Mouse (Mus musculus): ENCODE measurements around the gene Gemin7.
A peak's percentile ranks its signal among the peaks of the same experiment; 100 is the strongest.
"Not testable (repeated sequence)": the region's sequence is repeated elsewhere in the genome, so short reads cannot be mapped to it uniquely, and the experiment has no call there.

Gene Gemin7

DNA sequence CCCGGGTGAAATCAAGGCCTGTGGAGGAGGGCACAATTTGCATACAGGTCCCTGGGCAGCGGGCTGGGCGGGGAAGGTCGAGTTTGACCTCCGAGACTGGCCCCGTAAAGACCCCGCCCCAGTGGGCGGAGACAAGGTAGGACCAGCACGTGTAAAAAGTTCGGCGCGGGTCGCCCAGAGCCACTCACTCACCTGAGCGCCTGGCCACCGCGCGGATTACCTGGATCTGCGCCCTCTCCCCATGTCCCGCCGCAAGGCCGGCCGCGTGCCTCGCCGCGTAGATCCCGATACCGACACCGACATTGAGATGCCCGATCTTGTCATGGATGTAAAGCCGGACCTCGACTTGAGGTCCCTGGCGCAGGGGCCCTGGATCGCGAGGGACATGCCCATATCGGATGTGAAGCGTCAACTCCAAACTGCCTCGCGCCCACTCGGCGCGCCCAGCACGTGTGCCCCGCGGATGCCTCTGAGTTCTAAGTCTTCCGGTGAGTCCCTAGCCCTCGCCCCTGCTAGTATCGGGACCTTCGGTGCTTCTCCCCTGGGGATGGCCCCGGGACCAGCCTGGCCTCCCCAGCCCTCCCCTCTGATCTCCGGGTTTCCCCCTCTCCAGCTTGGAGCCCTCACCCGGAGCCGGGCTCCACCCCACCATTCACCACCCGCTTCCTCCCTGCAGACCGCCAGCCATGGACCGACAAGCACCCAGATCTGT, at the start of gene Gemin7, which contains the start of gene Zfp296:
Gene Gemin7, minus strand, starts transcription at position 455 of the 712 bp plus-strand sequence.
Gene Zfp296, plus strand, starts transcription at position 147 of the 712 bp plus-strand sequence.
- DNase-seq, result peak; percentile 49

DNA sequence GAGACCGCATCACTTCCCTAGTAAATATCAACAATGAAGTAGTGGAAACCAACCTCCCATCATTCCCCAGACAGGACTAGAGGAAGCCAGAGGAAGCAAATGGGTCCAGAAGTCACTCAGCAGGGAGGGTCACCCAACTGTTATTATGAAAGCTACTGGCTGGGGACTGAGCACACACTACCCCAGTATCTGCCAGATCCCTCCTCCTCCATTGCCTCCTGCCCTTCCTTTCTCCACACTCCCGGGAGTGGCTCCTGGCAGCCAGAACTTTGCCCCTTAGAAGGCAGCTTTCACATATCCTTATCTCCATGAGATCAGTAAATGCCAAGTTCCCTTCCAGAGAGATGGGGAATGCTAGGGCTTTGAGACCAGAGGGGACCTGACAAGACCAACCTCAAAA, 46.0 kb upstream of the Gemin7 start:
- DNase-seq, result no peak

DNA sequence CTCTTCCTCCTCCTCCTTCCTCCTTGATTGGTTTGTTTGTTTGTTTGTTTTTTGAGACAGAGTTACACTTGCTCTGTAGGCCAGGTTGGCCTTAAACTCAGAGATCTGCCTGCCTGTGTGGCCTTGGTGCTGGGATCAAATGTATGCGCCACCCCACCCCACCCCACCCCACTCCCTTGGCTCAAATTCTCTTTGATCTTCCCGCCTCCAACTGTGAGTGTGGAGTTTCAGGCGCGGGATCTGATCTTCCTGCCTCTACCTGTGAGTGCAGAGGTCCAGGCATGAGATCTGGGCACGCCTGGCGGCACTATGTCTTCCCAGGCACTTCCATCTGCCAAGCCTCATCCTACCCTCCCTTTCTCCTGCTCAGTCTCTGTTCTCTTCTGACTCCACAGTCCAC, 44.8 kb upstream of the Gemin7 start:
- no peak for DNase-seq

DNA sequence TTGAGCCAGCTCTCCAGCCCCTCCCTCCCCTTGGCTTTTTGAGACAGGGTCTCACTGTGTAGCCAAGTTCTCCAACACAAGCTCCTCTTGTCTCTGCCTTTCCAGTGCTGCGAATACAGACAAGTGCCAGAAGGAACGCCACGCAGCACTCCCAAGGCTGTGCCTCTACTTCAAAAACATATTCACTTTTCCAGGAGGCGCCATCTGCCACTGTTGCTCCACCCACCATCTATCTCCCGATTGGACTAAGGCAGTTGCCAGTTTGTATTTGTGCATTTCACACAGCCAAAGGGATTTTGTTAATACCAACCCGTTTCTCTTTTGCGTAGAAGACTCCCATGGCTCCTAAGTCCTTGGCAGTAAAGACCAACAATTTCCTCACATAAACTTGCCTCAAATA, 43.4 kb upstream of the Gemin7 start:
- no peak for DNase-seq

DNA sequence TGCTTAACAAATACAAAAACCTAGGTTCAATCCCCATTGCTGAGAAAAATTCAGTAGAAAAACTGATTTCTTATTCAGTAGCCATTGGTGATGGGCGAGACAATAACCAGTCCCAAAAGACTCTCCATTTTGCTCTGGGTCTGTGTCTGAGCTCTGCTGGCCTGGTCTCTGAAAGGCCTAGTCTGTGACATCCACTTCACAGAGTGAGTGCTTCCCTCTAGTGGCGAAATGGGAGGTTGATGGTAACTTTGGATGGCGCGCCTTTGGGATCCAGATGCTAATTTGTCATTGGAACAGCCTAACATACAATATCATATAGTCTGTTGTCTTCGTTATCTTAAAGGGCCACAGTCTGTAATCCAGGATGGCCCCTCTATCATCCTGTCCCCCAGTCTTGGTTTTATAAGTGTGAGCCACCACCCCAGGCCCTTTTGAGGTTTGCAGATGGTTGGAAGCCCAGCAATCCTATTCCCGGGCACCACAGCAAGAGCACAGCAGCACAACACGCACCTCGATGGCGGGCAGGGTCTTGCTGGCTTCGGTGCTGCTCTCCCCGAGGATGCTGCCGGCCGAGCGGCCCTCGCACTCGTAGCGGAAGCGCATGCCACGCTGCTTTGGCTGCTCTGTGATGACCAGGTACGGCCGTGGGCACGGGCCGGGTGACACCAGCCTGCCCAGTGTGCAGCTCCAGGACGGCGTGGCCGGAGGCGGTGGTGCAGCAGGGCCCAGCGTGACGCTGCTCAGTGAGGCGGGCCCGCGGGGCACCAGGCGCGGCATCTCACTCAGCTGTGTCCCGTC, 41.8 kb upstream of the Gemin7 start:
- DNase-seq, result peak; percentile 77

DNA sequence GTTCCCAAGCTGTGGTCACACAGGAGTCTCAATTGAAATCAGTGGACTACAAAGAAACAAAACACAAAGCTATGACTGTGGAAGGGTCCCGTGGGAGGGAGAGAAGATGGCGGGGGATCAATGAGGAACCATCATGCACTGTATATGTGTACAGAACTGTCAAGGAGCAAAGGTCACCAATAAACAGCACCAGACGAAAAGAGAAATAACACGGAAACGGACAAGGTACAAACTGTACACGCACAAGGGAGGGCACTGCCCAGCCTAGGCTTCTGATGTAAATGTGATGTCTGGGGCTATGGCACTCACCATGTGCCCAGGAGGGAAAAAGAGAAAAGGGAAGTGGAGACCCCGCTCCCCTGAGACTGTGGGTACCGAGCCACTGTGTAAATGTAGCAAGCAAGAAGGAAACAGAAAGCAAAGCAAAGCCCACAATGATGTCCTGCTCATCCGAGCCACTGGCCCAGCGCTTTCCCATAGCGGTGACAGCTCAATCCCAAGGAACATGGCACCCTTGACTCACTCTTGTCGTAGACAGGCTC, 37.7 kb upstream of the Gemin7 start:
- DNase-seq, result no peak

DNA sequence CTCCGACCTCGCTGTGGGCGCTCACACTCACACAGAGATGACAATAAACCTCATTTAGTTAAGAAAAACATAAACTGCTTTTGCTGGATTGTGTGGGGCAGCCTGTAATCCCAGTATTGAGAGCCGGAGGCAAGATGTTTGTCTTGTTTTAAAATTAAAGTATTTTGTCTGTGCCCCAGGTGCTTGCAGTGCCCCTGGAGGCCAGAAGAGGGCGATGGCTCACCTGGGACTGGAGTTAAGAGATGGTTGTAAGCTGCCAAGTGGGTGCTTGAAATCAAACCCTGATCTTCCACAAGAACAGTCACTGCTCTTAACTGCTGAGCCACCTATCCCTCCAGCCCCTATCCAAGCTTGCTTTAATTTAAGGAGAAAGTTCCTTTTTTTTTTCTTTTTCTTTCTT, 33.6 kb upstream of the Gemin7 start:
- no peak for DNase-seq

DNA sequence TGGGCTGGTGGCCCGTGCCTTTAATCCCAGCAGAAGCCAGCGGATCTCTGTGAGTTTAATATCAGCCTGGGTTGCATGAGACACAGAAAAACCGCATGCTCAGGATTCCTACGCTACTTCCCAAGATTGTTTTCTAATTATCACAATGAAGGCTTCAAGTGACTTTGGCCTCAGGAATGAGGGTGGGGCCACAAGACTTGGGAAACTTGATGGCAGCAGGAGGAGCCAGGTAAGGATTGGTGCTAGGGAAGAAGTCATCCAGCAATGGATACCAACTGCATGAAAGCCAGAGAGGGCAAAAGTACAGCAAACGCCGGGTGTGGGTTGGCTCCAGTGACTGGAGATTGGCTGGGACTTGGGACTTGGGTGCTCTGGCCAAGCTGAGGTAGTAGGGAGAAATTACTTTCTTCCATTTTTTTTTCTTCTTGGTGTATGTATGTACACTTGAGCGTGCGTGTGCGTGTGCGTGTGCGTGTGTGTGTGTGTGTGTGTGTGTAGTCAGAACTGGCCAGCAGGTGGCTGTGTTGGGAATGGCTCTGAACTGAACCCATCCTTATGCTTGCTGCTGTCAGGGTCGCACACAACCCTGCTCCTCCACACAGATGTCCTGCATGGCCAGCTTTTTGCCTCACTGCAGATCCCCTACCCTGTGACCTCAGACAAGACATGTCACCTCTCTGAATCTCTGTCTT, 32.4 kb upstream of the Gemin7 start:
- DNase-seq, result no peak

DNA sequence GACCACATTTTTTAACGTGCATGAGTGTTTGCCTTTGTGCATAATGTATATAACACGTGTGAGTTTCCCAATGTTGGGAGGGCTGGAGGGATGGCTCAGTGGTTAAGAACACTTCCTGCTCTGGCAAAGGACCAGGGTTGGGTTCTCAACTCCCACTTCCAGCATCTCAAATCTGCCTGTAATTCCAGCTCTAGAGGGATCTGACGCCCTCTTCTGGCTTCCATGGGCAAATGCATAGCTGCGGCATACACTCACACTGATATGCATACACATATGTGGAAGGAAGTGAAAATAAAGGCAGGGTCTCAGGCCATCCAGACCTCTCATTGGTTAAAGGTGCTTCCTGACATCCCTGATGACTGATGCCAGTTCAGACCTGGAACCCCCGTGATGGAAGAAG, 29.9 kb upstream of the Gemin7 start:
- no peak for DNase-seq

DNA sequence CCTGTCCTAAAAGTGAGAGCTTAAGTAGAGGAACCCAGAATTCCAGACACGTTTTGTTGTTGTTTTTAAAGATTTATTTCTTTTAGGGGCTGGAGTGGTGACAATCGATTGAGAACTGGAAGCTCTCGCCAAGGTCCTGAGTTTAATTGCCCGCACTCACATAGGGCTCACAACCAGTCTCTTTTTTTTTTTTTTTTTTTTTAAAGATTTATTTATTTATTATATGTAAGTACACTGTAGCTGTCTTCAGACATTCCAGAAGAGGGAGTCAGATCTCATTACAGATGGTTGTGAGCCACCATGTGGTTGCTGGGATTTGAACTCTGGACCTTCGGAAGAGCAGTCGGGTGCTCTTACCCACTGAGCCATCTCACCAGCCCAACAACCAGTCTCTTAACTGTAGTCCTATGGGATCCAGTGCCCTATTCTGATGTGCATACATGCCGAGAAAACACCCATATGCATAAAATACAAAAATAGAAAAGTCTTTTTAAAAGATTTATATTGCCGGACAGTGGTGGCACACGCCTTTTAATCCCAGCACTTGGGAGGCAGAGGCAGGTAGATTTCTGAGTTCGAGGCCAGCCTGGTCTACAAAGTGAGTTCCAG, 27.3 kb upstream of the Gemin7 start:
- not testable (repeated sequence) for DNase-seq

DNA sequence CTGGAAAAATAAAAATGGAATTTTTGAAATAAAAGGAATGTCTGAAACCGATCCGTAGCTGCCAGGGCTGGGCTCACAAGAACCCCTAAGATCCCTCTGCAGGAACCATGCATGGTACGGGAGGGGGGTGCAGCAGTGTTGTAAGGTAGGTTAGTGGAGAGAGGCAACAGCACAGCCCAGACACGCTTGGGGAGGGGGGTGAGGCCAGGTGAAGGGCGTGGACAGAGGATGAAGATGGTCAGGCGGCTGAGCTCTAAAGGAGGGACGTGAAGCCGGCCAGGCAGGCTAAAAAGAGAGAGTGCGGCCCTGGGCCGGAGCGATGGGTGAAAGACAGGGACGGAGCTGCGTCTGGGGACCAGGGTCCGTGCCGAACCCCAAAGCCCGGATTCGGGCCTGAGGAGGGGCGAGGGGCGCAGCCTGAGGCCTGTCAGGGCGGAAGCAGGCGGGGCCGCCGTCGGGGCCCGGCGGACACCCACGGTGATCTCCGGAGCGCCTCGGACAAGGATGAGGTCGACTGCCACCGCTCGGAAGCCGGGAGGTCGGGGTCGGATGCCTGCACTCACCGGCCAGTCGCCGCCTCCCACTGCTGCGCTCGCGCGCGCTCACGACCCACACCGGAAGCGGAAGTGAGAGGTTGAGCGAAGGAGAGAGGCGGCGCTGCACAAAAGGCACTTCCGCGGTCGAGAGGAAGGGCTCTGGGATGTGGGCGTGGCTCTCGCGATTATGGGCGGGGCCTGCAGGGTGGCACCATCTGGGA, 26.6 kb upstream of the Gemin7 start, which contains the start of gene Clasrp:
Gene Clasrp, minus strand, starts transcription at position 638 of the 757 bp plus-strand sequence.
- peak; percentile 95 for DNase-seq

DNA sequence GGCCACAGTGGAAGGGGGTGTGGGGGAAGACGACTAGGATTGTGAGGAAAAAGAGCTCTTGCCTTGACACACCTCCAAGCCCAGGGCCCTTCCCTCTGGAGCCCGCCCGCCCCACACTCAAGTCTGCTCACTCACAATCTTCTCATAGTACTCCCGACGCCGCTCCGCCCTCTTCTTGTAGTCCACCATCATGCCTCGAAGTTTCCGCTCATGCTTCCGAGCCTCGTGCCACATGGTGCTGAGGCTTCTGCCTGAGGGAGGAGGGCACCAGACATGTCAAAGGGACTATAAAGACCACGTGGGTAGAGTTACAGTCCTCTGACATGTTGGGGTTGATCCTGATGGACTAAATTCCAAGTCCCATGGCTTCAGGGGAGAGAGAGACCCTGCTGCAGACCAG, 25.7 kb upstream of the Gemin7 start:
- no peak for DNase-seq

DNA sequence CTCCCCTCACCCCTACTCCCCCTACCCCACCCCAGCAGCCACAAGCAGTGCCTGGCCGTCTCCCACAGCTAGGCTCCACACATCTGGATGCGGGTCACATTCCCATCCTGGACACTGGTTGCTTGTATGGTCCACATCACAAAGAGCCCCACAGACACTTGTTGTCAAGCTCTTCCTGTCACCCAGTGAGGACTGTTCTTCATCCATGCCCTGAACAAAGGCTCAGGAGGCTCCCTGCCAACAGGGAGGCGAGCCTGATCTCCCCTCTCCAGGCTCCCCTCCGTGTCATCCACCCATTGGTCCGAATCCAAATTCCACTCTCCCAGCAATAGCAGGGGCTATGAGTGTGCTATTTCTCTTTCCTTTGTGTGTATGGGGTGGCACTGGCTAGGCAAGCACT, 23.2 kb upstream of the Gemin7 start:
- DNase-seq, result no peak

DNA sequence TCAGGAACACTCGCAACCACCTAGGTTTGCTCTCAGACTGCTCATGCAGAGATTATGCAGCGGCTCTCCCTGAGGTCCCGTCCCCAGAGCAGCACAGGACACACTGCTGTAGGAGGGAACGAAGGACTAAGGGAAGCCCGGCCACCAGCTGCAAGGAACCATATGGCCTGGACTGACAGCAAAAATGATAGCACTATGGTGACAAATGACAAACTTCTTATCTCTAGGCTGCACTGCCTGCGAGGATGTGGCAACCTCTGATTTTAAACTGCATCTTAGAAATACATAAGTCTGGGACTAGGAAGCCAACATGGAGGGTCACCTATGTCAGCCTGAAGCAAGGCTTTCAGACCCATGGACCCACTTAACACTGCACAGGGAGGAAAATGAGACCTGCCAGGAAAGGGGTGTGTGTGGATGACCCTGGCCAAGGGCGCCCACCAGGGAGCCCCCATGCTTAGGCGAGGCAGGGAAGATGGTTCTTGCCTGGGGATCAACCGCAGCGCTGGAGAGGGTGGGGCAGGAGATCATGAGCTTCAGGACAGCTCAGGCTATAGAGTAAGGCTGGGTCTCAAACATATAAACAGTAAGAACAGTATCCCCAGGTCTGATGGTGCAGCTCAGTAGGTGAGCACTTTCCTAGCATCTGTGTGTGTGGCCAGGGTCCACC, 15.8 kb upstream of the Gemin7 start:
- DNase-seq, result no peak

DNA sequence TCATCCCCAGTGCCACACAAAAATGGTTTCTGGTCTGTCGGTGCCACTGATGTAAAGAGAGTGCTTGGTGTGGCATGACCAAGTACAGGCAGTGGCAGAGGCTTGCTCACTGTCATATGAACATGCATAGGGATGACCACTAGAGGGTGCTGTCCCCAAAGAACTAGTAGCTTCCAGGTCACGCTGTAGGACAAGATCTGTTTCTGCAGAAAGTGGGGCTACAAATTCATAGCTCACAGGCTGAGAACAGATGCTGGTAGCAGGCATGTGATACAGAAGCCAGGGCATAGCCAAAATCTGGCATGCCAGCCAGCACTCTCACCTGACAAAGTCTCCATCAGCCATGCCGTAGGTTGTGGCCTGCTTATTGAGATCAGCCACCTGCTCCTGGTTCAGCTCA, 12.5 kb upstream of the Gemin7 start:
- peak; percentile 86 for DNase-seq

DNA sequence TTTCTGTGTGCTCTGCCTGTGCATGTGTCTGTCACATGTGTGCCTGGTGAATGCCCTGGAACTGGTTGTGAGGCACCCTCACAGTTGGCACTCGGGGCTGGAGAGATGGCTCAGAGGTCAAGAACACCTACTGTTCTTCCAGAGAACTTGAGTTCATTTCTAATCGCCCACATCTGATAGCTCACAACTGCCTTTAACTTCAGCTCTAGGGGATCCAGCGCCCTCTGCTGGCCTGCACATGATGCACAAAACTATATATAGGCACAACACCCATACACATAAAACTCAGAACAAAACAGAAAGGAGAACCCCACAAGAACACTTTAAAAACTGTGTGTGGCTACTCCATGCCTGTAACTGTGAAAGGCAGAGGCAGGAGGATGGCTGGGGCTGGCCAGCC, 11.8 kb upstream of the Gemin7 start:
- DNase-seq, result no peak

DNA sequence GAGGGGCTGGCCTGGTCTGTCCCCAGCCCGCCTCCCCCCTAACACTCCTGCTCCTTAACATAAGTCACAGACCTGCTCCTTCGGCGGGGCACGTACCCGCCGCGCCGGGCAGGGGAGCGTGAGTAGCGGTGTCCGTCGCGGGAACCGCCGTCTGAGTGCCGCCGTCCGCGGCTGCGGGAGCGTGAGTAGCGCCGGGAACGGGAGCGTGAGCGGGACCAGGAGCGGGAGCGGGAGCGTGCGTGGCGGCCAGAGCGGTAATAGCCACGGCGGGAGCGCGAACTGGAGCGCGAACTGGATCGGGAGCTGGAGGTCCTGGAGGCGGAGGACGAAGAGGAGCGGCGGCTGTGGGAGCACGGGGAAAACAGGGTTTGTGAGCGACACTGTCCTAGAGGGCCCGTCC, 8.9 kb upstream of the Gemin7 start:
- no peak for DNase-seq

DNA sequence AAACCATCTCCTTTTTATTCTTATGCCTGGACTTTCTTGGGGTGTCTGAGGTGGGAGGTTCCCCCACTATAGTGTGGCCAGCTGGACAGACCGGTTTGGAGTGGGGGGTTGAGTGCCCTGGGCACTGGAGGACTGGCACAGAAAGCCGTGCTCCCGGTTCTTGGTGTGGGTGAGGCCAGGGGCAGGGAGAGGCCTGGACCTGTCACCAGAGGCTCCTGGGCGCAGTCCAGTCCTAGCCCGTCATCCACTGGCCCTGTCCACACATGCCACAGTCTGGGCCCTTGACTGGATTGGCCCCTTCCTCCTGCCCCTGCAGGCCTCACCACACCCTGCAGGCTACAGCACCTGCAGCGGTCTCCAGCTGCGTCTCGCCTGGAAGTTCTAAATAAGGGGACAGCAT, 3.2 kb upstream of the Gemin7 start:
- no peak for DNase-seq

DNA sequence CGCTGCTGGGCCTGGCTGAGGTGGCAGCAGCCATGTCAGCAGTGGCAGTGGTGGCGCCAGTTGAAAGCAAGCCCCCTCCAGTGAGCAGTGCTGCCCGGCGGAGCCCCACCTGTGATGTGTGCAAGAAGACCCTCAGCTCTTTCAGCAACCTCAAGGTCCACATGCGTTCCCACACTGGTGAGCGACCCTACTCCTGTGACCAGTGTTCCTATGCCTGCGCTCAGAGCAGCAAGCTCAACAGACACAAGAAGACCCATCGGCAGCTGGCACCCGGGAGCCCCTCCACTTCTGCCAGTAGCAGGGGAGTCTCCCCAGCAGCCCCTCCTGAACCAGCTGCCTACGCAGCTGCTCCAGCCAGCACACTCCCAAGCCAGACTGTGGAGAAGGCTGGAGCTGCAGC, 2.4 kb upstream of the Gemin7 start:
- DNase-seq, result no peak

DNA sequence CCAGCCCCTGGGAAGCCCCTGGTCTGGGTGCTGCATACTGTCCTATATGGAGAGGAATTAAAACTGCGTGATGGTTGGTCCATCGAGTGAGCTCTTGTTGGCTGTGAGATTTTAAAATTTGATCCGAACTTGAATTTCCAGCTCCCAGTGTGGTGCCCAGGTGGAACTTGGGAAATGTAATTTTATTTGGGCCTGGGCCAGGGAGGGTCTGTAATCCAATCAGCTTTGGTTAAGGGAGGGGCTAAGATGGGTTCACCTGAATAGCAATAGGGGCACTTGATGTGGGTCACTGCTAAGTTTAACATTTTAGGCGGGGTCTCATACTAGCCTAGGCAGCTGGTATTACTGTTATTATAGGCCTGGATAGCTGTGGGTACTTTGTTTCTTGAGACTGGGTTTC, 1.0 kb upstream of the Gemin7 start:
- DNase-seq, result no peak

DNA sequence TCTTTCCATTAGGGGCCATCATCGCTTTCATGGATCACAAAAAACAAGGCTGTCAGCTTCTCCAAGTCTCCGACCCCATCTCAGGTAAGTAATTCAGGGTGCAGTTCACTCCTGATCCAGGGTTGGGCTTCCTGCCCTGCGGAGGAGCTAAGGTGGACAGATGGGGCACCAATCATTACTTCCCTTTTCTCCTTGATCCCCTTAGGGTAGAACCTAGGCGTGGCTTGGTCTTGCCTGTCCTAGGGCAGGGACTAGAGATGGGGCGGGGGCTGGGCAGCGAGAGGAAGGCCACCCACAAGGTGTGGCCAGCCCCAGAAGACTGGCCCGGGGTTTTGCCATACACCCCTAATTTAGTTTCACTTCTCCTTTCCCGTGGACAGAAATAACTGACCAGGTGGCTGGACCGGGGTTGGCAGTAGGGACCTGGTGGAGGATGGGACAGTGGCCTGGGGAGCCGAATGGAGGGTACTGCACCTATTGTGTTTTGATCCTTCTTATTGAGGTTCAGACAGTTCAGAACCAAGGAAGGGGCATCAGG, 551 bp upstream of the Gemin7 start:
- DNase-seq, result peak; percentile 57

All from cerebellum, adult 8-10 months (tissue).